Mouse (Mus musculus): ENCODE results near the gene Mavs. TPM values are rescaled to one million over a fixed set of nuclear protein-coding genes. Genes with fewer than 3 reads are reported as not detected.
A peak's percentile ranks its signal among the peaks of the same experiment; 100 is the strongest.

Mavs gene
- polyA plus RNA-seq, 1 experiment from 2014 or later = 16.3 TPM

DNA sequence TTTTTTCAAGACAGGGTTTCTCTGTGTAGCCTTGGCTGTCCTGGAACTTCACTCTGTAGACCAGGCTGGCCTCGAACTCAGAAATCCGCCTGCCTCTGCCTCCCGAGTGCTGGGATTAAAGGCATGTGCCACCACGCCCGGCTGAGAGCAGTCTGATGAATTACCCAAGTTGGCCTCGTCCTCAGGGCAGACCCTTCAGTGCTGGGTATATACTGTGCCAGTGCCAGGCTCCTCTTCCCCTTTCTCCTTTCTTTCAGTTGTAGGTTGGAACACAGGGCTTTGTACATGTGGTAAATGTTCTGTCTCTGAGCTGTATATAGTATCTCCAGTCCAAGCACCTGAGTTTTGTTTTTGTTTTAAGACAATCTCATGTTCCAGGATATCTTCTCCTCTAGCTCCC, 30.2 kb downstream of the Mavs start:
- Histone ChIP-seq H3K36me3 (peaks cover 7% of the 10 kb centered on the region; the same call in 1 of the 2 replicates), H3K9me3 (no peaks in the 10 kb centered on the region), H3K27ac (no peak overlapping the region), H3K4me2 (replicated peaks) (peak overlapping the region; percentile 70), H3K27me3 (no peaks in the 10 kb centered on the region), H3K4me3 (0 out of 2 replicates have a peak overlapping the region, but pooled peaks have one; percentile 87), H3K4me1 (peaks cover 19% of the 10 kb centered on the region), H3K9ac (no peak overlapping the region)
- 74% methylated on average over 6 of the region's 6 CpGs for WGBS
- no peak for ATAC-seq (ENCODE audit: insufficient number of reproducible peaks, insufficient read depth, low FRiP score, low TSS enrichment)

- Histone ChIP-seq H3K4me1 (peaks cover 19% of the 10 kb centered on the region), H3K4me2 (replicated peaks) (0 out of 2 replicates have a peak overlapping the region, but pooled peaks have one; percentile 70), H3K27me3 (no peaks in the 10 kb centered on the region), H3K9me3 (no peaks in the 10 kb centered on the region), H3K9ac (no peak overlapping the region), H3K4me3 (no peak overlapping the region), H3K27ac (no peak overlapping the region), H3K36me3 (peaks cover 7% of the 10 kb centered on the region; the same call in 1 of the 2 replicates)
- ATAC-seq (ENCODE audit: insufficient number of reproducible peaks, insufficient read depth, low FRiP score, low TSS enrichment) = no peak
- 77% methylated on average over 2 of the region's 2 CpGs for WGBS
Observed at GRCm38 (mm10) chr2:131265056-131265455, 31.2 kb downstream of the Mavs start.

DNA sequence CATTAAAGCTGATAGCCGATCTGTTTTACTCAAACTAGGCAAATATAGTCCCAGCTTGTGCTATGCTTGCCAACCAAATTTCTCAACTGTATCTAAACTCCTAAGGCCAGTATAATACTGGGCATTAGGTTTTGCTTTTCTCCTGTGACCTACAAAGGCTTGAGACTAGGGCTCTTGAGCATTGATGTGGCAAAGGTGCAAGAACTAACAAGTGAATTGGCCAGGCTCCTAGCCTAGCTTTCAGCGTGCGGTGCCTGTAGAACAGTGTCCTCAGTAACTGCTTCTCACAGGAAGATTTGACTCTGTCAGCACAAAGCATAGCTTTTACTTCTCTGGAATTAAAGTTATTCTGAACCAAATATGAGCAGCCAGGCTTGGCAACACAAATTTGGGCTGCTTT, 41.6 kb downstream of the Mavs start:
- ATAC-seq (ENCODE audit: insufficient number of reproducible peaks, insufficient read depth, low FRiP score, low TSS enrichment) = no peak
- no peaks in the 10 kb centered on the region for H3K9me3 ChIP-seq
- 95% methylated on average over 3 of the region's 3 CpGs for WGBS
- no peaks in the 10 kb centered on the region for H3K4me1 ChIP-seq
- no peak overlapping the region for H3K4me3 ChIP-seq
- H3K9ac ChIP-seq = no peak overlapping the region
- H3K4me2 ChIP-seq (replicated peaks) = no peak overlapping the region
- no peak overlapping the region for H3K27ac ChIP-seq
- H3K27me3 ChIP-seq = no peaks in the 10 kb centered on the region
- peaks cover 60% of the 10 kb centered on the region for H3K36me3 ChIP-seq

- Histone ChIP-seq H3K4me1 (no peaks in the 10 kb centered on the region), H3K4me2 (replicated peaks) (no peak overlapping the region), H3K4me3 (no peak overlapping the region), H3K9me3 (no peaks in the 10 kb centered on the region), H3K9ac (no peak overlapping the region), H3K27ac (no peak overlapping the region), H3K36me3 (peaks cover 68% of the 10 kb centered on the region), H3K27me3 (no peaks in the 10 kb centered on the region)
- no peak for ATAC-seq (ENCODE audit: insufficient number of reproducible peaks, insufficient read depth, low FRiP score, low TSS enrichment)
- WGBS = 93% methylated on average over 5 of the region's 5 CpGs
Observed at GRCm38 (mm10) chr2:131276722-131277121, 42.9 kb downstream of the Mavs start.

- WGBS = 81% methylated on average over 1 of the region's 1 CpGs
- no peak overlapping the region for H3K4me2 ChIP-seq (replicated peaks)
- peaks cover 59% of the 10 kb centered on the region for H3K36me3 ChIP-seq
- H3K27me3 ChIP-seq = no peaks in the 10 kb centered on the region
- no peak overlapping the region for H3K9ac ChIP-seq
- no peak overlapping the region for H3K27ac ChIP-seq
- H3K4me3 ChIP-seq = no peak overlapping the region
- no peaks in the 10 kb centered on the region for H3K4me1 ChIP-seq
- no peaks in the 10 kb centered on the region for H3K9me3 ChIP-seq
- ATAC-seq (ENCODE audit: insufficient number of reproducible peaks, insufficient read depth, low FRiP score, low TSS enrichment) = no peak
Observed at GRCm38 (mm10) chr2:131281596-131281995, 47.7 kb downstream of the Mavs start.

DNA sequence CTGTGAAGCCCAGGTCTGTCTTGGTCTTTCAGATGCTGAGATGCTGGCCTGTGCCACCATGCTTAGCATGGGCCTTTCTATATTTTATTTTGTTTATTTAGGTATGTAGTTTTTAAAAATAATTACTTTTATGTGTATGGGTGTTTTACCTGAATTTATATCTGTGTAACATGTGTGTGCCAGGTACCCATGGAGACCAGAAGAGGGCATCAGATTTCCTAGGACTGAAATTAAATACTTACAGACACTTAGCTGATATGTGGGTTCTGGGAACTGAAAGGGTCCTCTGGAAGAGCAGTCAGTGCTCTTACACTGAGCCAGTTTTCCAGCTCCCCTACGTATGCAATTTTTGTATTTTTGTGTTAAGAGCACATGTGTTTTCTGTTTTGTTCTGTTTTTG, 52.4 kb downstream of the Mavs start:
- H3K9ac ChIP-seq = no peak overlapping the region
- H3K9me3 ChIP-seq = no peaks in the 10 kb centered on the region
- WGBS = 60% methylated on average over 1 of the region's 1 CpGs
- ATAC-seq (ENCODE audit: insufficient number of reproducible peaks, insufficient read depth, low FRiP score, low TSS enrichment) = no peak
- H3K4me1 ChIP-seq = no peaks in the 10 kb centered on the region
- H3K4me3 ChIP-seq = no peak overlapping the region
- no peak overlapping the region for H3K4me2 ChIP-seq (replicated peaks)
- no peaks in the 10 kb centered on the region for H3K27me3 ChIP-seq
- no peak overlapping the region for H3K27ac ChIP-seq
- peaks cover 45% of the 10 kb centered on the region for H3K36me3 ChIP-seq

DNA sequence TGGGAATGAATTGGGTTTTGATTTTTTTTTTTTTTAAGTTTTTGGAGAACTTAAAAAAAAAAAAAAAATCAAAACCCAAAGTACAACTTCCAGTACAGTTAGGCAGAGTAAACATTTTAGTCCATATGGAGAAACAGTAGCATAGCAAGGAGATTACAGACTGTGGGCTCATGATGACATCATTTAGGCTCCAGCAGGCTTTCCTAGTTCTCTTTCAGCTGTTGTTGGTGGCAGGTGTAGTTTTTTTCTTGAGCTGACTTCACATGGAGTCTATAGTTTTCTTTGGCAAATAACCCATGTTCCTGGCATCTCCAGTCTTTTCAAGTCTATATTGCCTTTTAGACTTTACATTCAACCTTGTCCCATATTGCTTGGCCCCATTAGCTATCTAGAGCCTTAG, 56.8 kb downstream of the Mavs start:
- no peaks in the 10 kb centered on the region for H3K27me3 ChIP-seq
- no peak overlapping the region for H3K27ac ChIP-seq
- no peaks in the 10 kb centered on the region for H3K9me3 ChIP-seq
- no peak overlapping the region for H3K4me2 ChIP-seq (replicated peaks)
- H3K4me1 ChIP-seq = no peaks in the 10 kb centered on the region
- no peak overlapping the region for H3K4me3 ChIP-seq
- H3K9ac ChIP-seq = no peak overlapping the region
- H3K36me3 ChIP-seq = peaks cover 56% of the 10 kb centered on the region
- ATAC-seq (ENCODE audit: insufficient number of reproducible peaks, insufficient read depth, low FRiP score, low TSS enrichment) = no peak

DNA sequence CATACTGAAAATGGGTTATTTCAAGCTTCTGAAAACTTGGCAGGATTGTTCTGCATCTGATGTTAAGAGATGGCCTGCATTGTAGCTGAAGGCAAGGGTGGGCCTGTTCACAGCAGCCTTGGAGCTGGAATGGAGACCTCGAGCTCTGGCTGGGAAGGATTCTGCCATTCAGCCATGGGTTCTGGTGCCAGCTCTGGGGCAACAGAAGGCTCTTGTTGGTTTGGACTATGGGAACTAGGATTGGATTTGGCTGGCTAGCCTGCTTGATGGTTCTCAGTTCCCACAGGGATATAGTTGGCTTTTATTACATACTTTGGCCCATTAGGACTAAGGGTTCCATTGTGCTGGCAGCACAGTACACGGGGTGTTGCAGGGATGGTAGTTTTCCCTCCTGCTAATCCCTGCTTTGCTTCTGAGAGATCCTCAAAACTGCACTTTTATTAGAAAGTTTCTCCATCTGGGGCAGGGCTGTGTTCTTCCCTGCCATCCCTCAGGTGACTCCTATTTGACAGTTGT, 62.9 kb downstream of the Mavs start:
- no peak overlapping the region for H3K4me2 ChIP-seq (replicated peaks)
- no peaks in the 10 kb centered on the region for H3K4me1 ChIP-seq
- WGBS = 89% methylated on average over 2 of the region's 2 CpGs
- H3K4me3 ChIP-seq = no peak overlapping the region
- H3K9me3 ChIP-seq = no peaks in the 10 kb centered on the region
- peaks cover 65% of the 10 kb centered on the region for H3K36me3 ChIP-seq
- H3K27ac ChIP-seq = no peak overlapping the region
- no peak for ATAC-seq (ENCODE audit: insufficient number of reproducible peaks, insufficient read depth, low FRiP score, low TSS enrichment)
- no peaks in the 10 kb centered on the region for H3K27me3 ChIP-seq
- H3K9ac ChIP-seq = no peak overlapping the region

Small RNA genes within 50 kb of the gene (microRNA-seq; reads per million reads assigned to microRNA genes)
- gene Mir103-2 = 98.0 reads per million, percentile 51 among the genes with 10 or more reads in this experiment

Other genes starting within 250 kb of the Mavs start
- 25.0 and 26.5 TPM in 2 replicates for gene Gfra4, start 191.0 kb upstream of the Mavs start, polyA plus RNA-seq (2016; fragmentation: Nextera tagmentation; extraction: Ambion mirVana)
- gene Adam33, start 170.2 kb upstream of the Mavs start, polyA plus RNA-seq (2016; fragmentation: Nextera tagmentation; extraction: Ambion mirVana) = 7.4 and 7.5 TPM in 2 replicates
- 0.08 and 0.11 TPM in 2 replicates for gene Siglec1, start 147.3 kb upstream of the Mavs start, polyA plus RNA-seq (2016; fragmentation: Nextera tagmentation; extraction: Ambion mirVana)
- gene Hspa12b, start 106.8 kb upstream of the Mavs start, polyA plus RNA-seq (2016; fragmentation: Nextera tagmentation; extraction: Ambion mirVana) = 15.9 and 17.7 TPM in 2 replicates
- gene Gm11037, start 100.6 kb upstream of the Mavs start, polyA plus RNA-seq (2016; fragmentation: Nextera tagmentation; extraction: Ambion mirVana) = not detected in 2 replicates
- 74.1 and 79.5 TPM in 2 replicates for gene 1700037H04Rik, start 74.0 kb upstream of the Mavs start, polyA plus RNA-seq (2016; fragmentation: Nextera tagmentation; extraction: Ambion mirVana)
- gene Cenpb, start 54.0 kb upstream of the Mavs start, polyA plus RNA-seq (2016; fragmentation: Nextera tagmentation; extraction: Ambion mirVana) = 12.6 and 14.8 TPM in 2 replicates
- 48.8 and 52.3 TPM in 2 replicates for gene Cdc25b, start 47.1 kb upstream of the Mavs start, polyA plus RNA-seq (2016; fragmentation: Nextera tagmentation; extraction: Ambion mirVana)
- gene Spef1, start 46.8 kb upstream of the Mavs start, polyA plus RNA-seq (2016; fragmentation: Nextera tagmentation; extraction: Ambion mirVana) = 4.9 and 5.2 TPM in 2 replicates
- 29.7 and 31.5 TPM in 2 replicates for gene Ap5s1, start 27.0 kb upstream of the Mavs start, polyA plus RNA-seq (2016; fragmentation: Nextera tagmentation; extraction: Ambion mirVana)
- 61.8 and 61.9 TPM in 2 replicates for gene Pank2, start 28.4 kb downstream of the Mavs start, polyA plus RNA-seq (2016; fragmentation: Nextera tagmentation; extraction: Ambion mirVana)
- 11.3 TPM in 2 replicates for gene Rnf24, start 118.8 kb downstream of the Mavs start, polyA plus RNA-seq (2016; fragmentation: Nextera tagmentation; extraction: Ambion mirVana)